Mouse (Mus musculus) layer of hippocampus, postnatal 14 days (tissue): Measurements from ENCODE around the gene Tnn. TPM values are rescaled to one million over a fixed set of nuclear protein-coding genes. Genes with fewer than 3 reads are reported as not detected.

Experiments
- DNase-seq, 2 experiments: peaks; one replicate each; pipeline ENCODE4 v3.0.0; 2021 to 2022; ENCODE audit warnings: low spot score in 2 of 2, mixed read lengths in 1 of 2
- long read RNA-seq, 2 experiments: library from polyadenylated mRNA; stranded (forward); transcript quantifications; one replicate each; pipeline ENCODE4 v2.0.0; 2021
- total RNA-seq, 2 experiments: library from RNA; stranded (reverse); gene quantifications; 2 replicates each; pipeline ENCODE4 v1.2.3; 2021

Gene Tnn
- total RNA-seq = under 1 TPM in 1 of 2 experiments, not detected in 1; 0.14 TPM
- long read RNA-seq, experiment 1, partial matches to known transcripts = 1 of 1 reads
- long read RNA-seq, experiment 1, other reads (novel, unspliced or antisense) = 0 of 1 reads
- long read RNA-seq, experiment 2 = 0 reads

DNA sequence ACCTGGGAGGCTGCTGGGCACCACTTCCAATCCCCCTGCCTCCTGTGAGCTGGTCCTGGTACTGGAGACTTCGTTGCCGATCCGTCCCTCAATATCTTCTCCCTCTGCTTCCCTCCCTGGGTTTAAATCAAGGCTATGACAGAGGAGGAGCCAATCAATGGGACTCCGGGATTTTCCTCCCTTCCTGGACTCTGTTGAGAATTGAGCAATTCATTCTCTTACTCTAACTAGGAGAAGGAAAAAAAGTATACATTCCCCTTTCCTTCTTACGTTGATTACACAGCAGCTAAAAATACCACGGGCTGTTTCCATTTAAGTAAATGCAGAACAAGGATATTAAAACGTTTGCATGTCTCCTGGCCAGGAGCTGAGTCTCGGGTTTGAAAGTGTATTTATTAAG, at the start of gene Tnn:
Gene Tnn (minus strand): TSS at position 101 of the 400 bp plus-strand sequence.
- DNase-seq = no peak

DNA sequence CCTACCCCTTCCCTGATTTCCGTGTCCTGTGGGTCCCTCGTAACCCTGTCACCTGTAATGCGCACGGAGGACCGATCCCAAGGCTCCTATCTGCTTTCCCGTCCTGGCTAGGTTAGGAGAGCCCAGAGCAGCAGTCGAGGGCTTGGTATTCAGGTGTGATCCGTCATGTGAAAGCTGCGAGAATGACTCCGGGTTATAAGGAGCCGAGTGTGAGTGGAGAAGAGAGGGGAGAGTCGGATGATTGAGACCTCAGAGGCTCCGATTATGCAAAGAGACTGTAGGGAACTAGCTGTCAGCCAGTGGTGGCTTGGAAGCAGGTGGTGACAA, 41.9 kb upstream of the Tnn start:
- DNase-seq = no peak

DNA sequence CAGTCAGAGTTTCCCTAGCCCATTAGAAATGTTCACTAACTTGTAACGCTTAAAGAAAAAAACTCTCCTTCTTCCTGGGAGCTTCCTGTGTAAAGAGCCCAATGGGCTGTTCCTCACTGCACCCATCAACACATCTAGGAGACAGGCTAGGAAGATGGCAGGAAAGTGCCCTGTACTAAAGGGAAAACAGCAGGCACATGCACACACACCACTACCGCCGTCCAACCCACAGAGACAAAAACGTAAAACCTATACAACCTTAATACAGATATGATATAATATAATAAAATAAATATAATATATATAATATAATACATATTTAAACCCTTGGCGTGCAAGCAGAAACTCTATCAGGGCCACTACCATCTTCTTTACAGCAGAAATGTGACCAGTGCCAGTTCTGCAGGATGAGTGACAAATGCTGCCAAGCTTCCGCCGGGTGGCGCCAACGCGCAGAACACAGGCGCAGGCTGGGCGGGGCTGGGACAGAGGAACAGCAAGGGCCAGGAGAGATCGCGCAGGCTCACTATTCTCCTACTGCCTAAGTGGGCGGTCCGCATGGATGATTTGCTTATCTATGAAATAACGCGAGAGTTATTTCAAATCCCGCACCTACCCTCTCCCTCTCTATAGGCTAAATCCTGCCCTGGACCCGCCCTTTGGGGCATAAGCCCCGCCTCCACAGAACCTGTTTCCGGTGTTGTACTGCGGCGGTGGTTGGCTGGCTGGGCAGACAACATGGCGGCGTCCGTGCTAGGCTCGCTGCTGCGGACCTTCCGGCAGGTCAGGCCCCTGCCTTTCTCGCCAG, 41.4 kb upstream of the Tnn start, which contains the start of gene Mrps14:
Gene Mrps14 (plus strand): TSS at position 687 of the 808 bp plus-strand sequence.
- DNase-seq = peak; percentile 95 to 98

DNA sequence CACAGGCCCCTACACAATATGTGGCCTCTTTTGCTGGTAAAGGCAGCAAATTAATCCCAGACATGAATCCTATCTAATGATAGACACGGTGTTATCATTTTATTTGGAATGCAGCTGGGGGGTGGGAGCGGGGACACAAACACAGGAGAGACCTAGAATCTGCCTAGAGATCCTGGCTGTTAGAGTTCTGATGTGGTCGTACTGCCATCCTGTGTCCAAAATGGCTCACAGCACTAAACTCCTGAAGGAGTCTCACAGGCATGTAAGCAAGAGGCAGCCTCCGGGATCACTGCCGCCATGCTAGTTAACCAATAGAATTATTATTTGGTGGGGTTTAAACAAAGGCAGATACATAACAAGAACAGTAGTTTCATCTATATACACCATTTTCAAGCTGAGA, 31.1 kb upstream of the Tnn start:
- DNase-seq = peak; percentile 29 to 68

DNA sequence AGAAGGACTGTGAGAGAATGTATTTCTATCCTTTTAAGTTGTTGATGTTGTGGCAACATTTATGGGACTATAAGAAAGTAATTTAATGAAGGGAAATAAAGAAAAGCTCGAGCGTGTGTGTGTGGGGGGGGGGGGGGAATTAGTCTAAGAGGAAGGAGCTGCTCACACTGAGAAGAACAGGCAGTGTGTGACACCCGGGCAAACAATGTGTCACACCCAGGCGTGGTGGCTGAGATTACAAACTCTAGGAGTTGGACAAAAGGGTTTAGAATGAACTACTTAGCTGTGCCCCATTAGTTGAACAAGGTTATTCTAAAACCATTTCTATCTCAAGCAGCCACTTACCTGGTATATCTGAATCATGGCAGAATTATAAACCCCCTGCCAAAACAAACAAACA, 27.8 kb upstream of the Tnn start:
- DNase-seq = no peak

DNA sequence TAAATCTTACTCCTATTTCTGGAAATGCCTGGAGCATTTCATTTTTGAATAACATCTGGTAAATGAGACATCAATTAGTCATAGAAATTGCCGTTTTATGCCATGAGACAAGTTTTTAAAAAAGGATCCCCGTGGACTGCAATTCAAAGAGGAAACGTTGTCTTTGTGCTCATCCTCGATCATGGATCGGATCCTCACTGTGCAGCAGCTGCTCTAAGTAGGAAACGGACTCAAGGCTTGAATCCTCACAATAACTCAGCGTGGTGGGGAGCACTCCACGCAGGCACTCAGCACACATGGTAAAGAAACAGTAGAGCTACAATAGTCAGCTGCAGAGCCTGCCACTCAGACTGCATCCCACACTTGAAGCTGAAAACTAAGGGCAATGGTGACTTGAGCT, 23.5 kb upstream of the Tnn start:
- no peak for DNase-seq

DNA sequence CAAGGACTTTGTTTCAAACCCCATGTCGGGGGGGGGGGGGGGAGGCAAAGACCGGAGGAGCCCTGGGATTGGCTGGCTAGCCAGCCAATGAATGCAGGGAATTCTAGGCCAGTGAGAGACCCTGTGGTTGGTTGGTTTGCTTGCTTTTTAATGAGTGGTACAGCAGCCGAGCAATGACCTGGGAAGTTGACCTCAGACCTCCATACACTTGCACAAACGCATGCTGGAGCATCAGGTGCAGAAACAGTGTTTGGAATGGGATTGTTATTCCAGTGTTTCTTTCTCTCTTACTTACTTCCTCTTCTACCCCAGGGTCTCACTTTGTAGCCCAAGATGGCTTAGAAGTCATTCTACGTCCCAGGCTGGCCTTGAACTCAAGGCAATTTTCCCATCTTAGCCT, 13.2 kb upstream of the Tnn start:
- no peak for DNase-seq

DNA sequence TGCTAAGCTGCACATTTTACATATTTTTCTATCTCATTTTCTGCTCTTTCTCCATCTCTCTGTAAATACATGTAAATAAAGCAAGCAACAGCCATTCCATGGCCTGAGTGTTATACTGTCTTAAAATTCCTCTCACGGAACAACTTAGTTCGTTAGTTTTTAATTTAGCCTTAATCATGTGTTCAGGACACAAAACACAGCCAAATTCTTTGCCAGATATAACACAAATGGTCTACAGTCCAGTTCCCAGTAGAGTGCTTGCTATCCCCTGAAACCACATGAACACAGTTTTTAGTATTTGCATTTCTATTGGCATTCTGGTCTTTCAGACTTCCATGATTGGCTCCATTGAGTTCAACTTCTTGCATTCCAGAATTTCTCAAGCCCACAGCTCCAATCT, 4.8 kb upstream of the Tnn start:
- no peak for DNase-seq

DNA sequence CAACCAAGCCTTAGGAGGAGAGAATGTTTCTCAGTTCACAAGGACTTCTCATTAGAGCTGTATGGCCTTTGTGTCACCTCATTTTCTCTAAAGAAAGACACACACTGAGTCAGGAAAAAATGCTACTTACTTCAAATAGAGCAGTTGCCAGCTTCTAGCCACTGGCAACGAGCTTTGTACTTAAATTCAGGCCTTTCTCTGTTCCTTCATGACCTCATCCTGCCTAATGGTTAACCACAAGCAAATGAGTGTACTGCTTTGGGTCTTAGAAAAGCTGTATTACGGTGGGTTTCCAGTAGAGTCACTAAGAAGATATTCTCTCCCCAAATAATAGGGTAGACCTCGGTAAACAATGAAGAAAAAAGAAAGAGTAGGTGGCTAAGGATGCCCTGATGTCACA, 2.7 kb downstream of the Tnn start:
- DNase-seq = no peak

DNA sequence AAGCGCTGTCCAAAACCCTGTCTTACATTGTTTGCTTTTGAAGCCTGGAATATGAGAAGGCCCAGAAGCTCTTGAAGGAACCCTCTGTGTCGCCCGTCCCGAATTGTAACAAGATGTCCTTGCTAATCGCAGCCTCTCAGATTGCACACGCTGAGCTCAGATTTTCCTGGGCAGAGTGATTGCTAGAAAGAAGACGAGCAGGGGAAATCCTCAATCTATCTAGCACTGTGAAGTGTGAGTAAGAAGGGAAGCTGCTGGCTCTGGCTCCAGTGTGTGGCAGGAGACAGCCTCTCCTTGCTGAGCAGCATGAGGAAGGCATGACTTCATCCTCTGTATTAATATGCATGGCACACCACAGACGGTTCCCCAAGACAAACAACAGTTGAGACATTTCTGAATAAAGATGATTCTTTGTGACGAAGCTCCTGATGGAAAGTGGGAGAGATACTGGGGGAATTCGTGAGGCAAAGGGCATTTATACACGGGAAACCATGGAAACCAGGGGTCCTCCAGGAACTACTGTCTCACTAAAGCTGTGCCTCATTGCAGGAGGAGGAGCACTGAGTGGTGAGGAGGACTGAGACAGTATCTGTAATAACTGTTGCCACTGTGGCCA, 4.0 kb downstream of the Tnn start:
- peak; percentile 43 to 57 for DNase-seq

DNA sequence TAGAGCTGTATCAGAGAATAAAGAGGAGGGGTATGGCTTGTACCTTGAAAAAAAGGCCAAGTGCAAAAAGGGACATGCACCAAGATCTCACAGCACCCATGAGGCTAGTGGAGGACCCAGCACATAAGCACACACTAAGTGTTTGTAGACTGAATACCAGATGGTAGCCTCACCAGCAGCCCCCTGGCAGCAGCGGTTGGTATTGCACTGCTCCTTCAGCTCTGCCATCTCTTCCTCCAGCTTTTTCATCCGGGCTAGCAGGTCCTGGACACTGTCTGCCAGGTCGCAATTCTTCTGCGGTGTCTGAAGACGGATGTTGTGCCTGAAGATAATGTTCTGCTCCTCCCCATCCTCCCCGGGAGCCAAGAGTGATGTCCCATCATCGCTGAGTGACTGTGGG, 6.1 kb downstream of the Tnn start:
- DNase-seq = no peak

DNA sequence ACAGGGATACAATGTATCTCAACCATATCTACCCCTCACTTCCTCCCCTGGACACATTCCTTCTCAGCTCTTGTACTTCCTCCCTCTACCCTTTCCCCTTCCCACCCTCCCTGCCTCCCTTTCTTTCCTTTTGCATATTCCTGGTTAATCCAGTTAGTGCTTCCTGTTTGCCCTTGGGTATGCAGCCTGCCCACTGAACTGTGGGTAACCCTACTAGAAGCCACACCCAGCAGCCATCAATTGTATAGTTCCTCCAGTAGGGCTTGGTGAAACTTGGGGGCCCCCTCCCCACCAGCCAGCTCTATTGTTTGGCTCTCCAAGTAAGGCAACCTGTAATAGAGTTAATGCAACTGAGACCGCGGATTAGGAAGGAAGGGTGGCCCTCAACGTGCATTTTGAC, 7.8 kb downstream of the Tnn start:
- DNase-seq = no peak

DNA sequence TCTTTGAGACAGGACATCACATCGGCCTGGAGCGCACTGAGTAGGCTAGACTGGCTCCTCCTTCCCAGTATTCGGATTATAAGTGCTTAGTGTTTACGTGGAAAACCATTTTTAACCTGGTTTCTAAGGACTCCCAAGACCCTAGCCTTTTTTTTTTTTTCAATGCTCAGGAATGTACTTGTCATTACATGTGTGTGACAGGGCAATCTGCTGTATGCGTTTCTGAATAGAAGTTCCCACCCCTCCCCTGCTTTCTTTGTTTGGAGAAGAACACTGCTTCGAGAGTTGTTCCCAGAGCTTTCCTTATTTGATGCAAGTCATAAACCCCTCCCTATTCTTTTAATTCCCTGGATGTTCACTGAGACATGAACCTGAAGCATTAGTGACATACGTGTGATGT, 9.0 kb downstream of the Tnn start:
- DNase-seq = no peak

DNA sequence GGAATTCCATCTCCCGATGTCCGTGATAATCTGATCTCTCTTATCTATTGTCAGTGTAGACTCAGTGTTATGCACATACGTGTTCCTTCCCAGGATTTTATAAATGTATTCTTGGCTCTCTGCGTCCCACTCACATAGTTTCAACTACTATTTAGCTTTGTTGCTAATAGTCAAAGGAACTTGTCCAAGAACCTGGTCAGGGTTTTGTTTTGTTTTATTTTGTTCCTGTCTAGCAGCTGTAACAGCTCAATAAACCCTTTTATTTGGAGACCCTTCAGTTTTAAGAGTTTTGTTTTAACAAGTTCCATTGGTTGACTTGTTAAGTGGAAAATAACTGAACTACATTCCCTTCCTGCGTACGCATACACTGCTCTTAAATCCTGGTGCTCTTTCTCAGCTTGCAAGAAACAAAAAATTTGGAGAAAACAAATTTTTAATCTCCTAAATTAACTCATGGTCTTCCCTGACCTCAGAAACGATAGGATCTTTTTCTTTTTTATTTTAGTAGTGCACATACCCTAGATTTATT, 17.0 kb downstream of the Tnn start:
- DNase-seq = no peak

DNA sequence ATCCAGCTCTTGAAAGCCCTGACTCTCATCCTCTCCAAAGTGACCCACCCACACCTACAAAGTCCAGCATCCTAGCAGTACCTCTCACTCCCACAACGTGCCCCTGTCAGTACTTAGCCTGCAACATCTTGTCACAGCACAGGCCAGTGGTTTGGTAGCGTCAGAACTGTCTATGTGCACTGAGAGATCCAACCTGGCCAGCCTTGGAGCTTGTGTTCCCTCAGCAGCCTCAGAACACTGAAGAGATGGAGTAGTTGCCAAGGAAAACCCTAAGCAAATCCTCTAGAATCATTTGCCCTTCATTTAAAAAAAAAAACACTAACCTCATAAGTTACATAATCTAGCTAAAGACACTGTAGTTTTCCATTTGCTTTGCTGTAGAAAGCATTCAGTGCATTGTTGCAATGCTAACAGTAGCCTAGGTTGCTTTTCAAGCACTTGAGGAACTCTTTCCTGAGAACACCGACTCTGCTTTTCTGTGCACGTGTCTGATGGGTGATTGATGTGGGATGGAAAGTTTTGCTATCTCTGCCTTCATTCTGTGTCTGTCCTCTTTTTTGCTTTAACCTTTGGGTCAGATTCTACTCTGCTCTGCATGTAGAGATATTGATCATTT, 19.8 kb downstream of the Tnn start:
- DNase-seq = no peak

DNA sequence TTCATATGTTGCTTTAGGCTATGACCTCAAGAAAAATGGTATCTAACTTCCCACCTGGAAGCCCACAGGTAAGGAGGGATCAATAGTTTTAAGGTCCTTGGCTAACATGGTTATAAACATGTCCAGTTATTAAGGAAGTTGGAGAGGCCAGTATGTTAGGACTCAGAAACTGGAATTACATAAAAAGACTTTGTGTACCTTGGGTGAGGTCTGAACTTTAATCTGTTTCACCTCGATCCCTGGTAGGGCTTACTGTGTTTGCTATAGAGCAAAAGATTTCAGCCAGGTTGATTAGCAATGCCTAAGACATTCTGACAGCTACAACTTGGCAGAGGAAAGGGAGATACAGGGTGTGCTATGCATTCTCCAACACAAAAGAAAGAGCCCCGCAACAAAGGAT, 29.4 kb downstream of the Tnn start:
- DNase-seq = no peak

DNA sequence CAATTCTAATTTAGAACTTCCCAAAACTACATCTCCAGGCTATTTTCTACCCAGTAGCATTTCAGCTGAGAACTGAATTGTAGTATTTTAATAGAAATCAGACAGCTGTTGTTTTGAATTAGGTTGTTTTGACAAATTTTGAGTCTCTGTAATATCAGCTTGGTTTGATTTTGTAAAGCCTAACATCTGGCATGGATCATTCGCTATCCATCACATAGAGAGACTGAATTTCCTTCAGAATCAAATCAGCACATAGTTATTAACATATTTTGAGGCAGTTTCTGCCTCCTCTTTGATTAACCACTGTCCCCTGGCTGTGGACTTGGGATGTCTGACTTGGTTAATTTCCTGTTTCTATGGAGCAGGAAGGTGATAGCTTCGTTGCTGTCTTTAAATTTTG, 44.8 kb downstream of the Tnn start:
- peak in 1 of 2 experiments; percentile 3 for DNase-seq

DNA sequence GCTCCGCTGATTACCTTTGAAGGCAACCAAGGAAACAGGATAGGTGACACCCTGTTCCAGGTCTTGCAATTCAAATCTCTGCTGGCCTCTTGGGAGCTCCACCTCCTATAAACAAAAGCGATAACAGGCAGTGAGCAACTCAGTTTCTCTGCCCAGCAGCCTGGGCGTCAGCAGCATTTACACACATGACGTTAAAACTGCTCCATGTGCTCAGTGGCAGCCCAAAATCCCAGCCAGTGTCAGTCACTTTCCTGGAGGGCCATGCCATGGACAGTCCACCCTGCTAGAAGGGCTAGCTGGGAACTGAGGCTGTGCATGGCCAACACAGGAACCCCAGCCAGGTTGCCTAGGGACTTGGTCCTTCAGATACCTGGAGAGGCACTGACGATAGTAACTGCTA, 48.0 kb downstream of the Tnn start:
- DNase-seq = no peak

DNA sequence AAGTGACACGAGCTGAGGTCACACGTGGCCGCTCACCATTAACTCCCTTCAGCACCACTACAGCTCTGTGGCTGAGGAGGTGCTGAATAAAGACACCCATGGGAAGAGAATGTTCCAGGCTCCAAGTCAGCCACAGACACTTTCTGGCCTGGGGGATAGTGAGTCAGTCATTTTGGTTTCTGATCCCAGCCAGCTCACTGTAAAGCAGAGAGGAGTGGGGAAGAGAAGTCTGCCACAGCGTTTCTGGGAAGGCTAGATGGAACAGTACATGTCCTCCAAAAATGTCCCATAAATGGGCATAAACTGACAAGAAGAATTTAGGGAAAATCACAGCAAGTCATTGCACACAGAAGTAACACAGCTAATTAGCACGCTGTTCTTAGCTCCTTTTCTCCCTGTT, 52.4 kb downstream of the Tnn start:
- peak in 1 of 2 experiments; percentile 26 for DNase-seq

DNA sequence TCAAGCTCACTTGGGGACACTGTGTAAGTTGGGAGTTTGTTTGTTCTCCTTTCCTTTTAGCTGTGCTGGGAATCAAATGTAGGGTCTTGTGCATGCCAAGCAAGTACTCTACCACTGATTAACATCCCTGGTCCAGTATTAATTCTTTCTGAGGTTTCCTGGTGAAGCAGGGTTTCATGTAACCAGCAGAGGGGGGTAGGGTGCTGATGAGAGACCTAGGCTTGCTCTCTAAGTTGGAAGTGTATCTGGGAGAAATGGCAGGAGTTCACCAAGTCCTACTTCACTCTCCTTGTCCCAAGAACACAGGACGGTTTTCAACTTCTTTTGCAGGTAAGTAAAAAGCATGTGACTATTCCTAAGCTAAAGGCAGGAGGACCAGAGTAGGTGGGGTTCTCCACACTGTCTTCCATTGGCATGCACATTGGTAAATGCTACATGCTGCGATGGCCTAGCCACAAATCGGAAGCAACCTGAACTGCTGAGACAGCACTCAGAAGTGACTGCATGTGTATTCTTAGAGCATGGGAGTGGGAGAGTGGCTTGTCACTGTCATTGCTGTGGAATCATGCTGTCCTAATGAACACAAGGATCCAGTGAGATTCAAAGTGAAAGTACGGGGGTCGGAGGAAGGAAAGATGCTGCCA, 53.6 kb downstream of the Tnn start:
- no peak for DNase-seq

DNA sequence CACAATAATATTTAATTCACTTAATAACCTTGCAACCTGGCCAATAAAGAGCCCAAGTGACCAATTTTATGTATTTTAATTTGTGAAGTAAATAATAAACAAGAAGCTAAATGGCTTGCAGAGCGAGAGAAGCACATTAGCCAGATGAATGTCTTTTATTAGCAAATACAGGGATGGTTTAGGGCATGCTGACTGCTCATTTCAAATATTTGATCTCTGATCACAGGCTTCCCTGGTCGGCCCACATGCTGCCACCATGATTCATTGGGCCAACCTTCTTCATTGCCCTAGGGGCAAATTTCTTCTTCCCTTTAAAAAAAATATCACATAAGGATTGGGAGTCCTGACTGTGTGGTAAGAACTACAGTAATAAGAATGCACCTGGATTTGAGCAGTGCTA, 66.7 kb downstream of the Tnn start:
- no peak for DNase-seq

DNA sequence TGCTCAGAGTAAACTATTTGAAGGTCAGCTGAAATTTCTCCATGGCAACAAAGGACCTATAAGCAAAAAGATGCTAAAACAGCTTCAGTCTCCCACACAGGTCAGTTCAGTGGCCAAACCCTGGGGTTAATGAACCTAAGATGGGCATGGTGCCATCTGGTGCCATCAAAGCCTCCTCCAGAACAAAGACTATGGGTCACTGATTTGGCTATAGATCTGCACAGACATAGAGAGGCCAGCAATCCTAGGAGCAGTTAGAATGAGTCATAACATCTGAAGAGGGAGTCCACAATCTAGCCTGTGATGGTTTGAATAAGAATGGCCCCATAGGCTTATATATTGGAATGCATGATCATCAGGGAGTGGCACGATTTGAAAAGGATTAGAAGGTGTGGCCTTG, 69.1 kb downstream of the Tnn start:
- no peak for DNase-seq
